Mouse (Mus musculus) cortical plate, adult 2 months (tissue): ENCODE measurements around the gene Ppt1. TPM values are rescaled to one million over a fixed set of nuclear protein-coding genes. Genes with fewer than 3 reads are reported as not detected.
"Not testable (repeated sequence)": the region's sequence is repeated elsewhere in the genome, so short reads cannot be mapped to it uniquely, and the experiment has no call there.

ENCODE experiments used
- H3K27ac ChIP-seq: fragments of 200-500 bp; 2 replicates; pipeline ENCODE4 v1.5.1; 2012; ENCODE audit warnings: low read length, control low read depth, inconsistent platforms; ENCODE audit not compliant: insufficient read depth
- H3K4me1 ChIP-seq: fragments of 200-500 bp; 2 replicates; pipeline ENCODE4 v1.6.1; 2011; ENCODE audit warnings: low read length; ENCODE audit not compliant: control insufficient read depth, insufficient read depth
- H3K4me3 ChIP-seq: fragments of 200-500 bp; 2 replicates; pipeline ENCODE4 v1.5.1; 2011; ENCODE audit warnings: mild to moderate bottlenecking, low read length, control low read depth; ENCODE audit not compliant: insufficient read depth
- CTCF ChIP-seq: fragments of 200-500 bp; IDR thresholded peaks from 2 replicates; pipeline ENCODE4 v1.5.1; 2011; ENCODE audit warnings: mild to moderate bottlenecking, control low read depth, low read length; ENCODE audit not compliant: insufficient read depth; ENCODE audit errors: extremely low read depth
- POLR2A ChIP-seq: fragments of 200-500 bp; IDR thresholded peaks from 2 replicates; pipeline ENCODE4 v1.6.1; 2011; ENCODE audit warnings: mild to moderate bottlenecking, low read length, control low read depth; ENCODE audit not compliant: insufficient read depth; ENCODE audit errors: extremely low read depth
- polyA plus RNA-seq: library from polyadenylated mRNA; depleted of rRNA; stranded (reverse); fragments of >200 nt; gene quantifications from 2 replicates; pipeline ENCODE4 v1.2.3, GENCODE M21; 2012; rRNA removed

Ppt1 gene
- polyA plus RNA-seq = 117 and 120 TPM in 2 replicates

DNA sequence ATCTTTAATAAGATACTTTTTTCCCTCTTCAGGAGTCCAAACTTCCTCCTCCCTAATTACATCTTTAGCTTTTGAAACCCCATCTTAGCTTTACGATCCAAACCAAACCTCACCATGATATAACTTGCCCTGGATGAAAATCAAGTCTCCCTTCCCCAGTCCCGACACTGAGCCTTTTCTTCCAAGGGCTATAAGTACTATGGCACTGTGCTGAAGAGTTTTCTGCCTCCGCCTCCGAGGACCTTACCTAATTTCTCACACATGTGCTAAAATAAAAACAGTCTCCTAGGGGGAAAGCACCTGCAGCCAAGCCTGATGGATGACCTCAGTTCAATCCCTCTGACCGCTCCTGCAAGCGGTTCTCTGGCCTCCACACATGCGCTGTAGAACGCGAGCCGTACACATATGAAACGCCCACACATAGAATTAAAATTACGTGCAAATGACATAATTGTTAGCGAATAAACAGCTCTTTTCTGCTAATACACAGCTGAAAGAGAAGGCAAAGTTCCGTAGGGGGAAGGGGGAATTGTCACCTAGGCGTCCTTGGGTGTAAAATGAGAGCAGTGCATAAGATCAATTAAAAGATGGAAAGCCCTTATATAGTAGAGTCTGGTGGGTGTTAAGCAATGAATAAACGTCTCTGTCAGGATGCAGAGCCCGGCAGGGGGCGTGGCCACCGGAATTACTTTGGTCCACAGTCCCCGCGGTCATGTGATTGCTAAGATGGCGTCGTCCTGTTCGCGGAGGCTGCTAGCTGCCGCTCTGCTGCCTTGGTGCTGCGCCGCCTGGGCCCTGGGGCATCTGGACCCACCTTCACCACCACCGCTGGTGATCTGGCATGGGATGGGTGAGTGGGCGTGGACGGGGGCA lies at the start of gene Ppt1:
TSS of gene Ppt1 (plus strand) at position 713 of the 873 bp plus-strand sequence.
- Histone ChIP-seq H3K27ac (peak within 1 kb of the TSS; percentile 88), H3K4me1 (peaks cover 6% of the 10 kb centered on the region), H3K4me3 (peak within 1 kb of the TSS; percentile 98)
- TF ChIP-seq POLR2A = peak; percentile 78; the same call in 1 of the 2 replicates
- TF ChIP-seq CTCF = no peak

DNA sequence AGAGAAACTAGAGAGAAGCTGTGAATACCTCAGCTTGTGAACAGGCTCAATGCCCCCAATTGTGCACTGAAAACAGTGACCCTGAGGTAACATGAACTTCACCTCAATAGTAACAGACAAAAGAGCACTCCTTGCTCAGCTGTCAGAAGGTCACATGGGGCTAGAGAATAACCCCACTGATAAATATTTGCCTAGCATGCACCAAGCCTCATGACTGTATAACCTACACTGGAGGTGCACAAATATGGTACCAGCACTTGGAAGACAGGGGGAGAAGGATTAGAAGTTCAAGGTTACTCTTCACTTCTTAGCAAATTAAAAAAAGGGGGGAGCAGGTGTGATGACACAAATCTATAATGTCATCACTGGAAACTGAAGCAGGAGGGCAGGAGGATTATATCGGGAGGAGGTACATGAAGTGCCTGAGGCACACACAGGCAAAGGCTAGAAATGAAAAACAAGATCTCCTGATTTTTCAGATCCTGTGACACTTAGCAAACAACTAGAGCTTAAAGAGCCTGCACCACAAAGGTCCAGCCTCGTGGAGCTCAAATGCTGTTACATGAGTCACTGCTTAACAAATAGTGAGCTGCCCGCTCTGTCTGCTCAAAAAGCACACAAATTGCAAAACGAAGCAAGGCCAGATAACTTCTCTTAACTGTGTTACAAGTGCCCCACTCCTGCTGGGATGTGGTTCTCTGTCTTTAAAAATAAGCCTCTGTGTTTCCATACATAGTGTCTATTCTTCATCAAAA lies 46.5 kb upstream of the Ppt1 start:
- no peak for TF ChIP-seq POLR2A
- TF ChIP-seq CTCF = no peak
- H3K4me1 ChIP-seq = no peaks in the 10 kb centered on the region
- no peak overlapping the region for H3K4me3 ChIP-seq
- no peak overlapping the region for H3K27ac ChIP-seq

DNA sequence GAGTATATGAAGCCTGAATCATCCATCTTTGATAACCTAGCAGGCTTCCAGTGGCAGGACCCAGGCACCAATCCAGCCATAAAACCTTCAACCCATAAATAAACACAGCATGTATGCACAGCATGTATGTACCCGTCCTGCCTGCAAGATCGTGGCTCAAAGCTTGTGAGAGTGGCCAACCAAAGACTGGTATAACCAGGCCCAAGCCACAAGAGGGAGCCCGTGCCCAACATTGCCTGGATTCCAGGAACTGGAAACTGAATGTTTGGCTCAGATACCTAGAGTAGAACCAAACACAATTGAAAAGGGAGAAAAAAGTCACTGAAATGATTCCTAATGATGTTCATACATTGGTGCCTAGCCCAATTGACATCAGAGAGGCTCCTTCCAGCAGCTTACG lies 27.9 kb upstream of the Ppt1 start:
- Histone ChIP-seq H3K27ac (no peak overlapping the region), H3K4me3 (no peak overlapping the region), H3K4me1 (no peaks in the 10 kb centered on the region)
- TF ChIP-seq CTCF (peak; percentile 85), POLR2A (no peak)

DNA sequence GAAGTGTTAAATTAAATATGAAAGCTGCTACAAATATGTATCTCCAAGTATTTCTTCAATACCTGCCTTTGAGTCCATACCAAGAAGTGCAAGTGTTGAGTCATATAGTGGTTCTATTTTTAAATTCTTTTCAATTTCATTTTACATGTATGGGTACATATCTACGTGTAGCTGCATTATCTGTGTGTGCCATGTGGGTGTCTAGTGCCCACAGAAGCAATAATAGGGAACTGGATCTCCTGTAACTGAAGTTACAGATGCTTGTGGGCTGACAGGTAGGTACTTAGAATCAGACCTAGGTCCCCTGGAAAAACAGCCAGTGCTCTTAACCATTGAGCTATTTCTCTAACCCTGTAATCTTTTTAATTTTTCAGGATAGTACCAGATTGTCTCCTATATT lies 24.9 kb upstream of the Ppt1 start:
- H3K4me3 ChIP-seq = no peak overlapping the region
- TF ChIP-seq POLR2A = no peak
- no peak for TF ChIP-seq CTCF
- H3K4me1 ChIP-seq = no peaks in the 10 kb centered on the region
- no peak overlapping the region for H3K27ac ChIP-seq

DNA sequence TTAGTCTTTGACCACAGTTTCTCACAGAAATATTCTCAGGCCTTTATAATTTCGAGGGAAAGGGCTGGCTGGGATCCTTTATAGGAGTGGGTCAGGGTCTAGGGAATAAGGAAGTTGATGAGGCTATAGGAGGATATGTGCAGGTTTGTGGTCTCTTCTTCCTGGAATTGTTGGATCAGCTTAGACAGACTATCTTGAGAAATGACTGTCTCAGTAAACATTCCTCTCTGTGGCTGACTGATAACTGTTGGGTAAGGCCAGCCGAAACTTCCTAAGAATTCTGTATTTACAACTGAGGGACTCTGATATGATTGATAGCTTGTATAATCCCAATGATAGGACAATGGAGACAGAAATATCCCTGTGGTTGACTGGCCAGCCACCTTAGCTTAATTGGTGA lies 24.2 kb upstream of the Ppt1 start:
- Histone ChIP-seq H3K4me1 (no peaks in the 10 kb centered on the region), H3K4me3 (no peak overlapping the region), H3K27ac (no peak overlapping the region)
- TF ChIP-seq CTCF (no peak), POLR2A (no peak)

DNA sequence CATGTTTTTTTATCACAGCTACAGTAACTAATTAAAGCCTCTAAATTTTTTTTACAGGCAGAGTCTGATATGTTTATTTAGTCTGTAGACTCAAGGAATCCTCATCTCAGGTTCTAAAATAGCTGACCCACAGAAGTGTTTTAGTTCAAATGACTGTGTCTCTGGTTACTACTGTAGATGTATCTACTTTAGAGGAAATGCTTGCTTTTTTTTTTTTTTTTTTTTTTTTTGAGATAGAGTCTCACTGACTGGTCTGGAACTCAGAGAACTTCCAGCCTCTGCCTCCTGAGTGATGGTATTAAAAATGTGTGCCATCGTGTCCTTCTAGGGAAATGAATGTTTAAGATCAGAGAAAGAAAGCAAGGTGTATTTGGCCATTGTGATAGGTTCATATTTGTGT lies 19.8 kb upstream of the Ppt1 start:
- Histone ChIP-seq H3K4me1 (no peaks in the 10 kb centered on the region), H3K27ac (no peak overlapping the region), H3K4me3 (no peak overlapping the region)
- no peak for TF ChIP-seq CTCF
- no peak for TF ChIP-seq POLR2A

DNA sequence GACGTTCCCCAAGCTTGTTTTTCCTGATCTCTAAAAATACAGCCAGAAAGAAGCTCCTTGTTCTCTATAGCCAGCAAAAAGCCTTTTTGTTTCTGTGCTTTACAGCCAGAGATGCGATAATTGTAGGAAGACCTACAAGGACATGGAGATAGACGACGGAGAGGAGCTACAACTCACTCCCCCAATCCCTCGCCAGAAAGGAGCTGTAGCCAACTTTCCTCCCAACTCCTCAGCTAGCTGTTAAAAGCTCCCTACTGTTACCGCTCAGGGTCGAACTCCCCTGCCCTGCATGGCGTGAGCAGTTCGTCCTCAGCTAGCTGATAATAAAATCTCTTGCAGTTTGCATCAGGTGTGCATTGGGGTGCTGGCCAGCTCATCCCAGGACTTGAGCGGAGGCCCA lies 15.1 kb upstream of the Ppt1 start:
- H3K4me3 ChIP-seq, H3K27ac ChIP-seq, H3K4me1 ChIP-seq: not testable (repeated sequence)

DNA sequence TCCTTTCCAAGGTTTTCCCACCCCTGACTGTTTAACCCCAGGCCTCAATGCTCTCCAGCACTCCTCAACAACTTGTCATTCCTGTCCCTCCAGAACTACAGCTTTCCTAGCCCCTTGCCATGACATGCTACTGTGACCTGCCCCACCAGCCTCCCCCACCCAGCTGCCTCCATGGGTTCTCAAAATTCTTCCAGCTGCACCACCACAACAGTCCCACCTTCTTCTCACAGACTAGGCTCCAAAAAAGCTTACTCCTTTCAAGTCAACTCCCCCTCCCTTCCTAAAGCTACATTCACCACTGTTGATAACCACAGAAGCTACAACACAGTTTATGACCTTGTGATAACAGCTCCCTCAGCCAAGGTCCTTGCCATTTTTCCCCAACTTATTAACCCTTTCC lies 8.4 kb upstream of the Ppt1 start:
- no peak overlapping the region for H3K4me3 ChIP-seq
- no peak overlapping the region for H3K27ac ChIP-seq
- no peak for TF ChIP-seq CTCF
- no peak for TF ChIP-seq POLR2A
- H3K4me1 ChIP-seq = no peaks in the 10 kb centered on the region

DNA sequence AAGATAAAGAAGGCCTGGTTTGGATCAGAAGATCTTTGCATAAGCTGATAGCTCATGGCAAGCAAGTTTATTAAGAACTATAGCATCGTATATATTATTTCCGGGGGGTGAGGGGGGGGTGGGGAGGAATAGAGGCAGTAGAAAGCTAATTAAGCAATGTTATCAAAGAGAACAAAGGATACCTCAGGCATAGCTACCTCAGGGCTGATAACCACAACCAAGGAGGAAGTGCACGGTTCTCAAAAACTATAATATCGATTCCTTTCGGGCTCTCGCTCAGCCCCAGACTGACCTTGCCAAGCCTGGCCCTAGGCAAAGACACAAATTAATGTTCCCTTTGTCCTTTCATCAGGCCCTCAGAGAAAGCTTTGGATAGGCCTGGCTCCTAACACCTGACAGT lies 6.7 kb upstream of the Ppt1 start:
- TF ChIP-seq POLR2A (no peak), CTCF (no peak)
- Histone ChIP-seq H3K4me1 (no peaks in the 10 kb centered on the region), H3K4me3 (no peak overlapping the region), H3K27ac (no peak overlapping the region)

DNA sequence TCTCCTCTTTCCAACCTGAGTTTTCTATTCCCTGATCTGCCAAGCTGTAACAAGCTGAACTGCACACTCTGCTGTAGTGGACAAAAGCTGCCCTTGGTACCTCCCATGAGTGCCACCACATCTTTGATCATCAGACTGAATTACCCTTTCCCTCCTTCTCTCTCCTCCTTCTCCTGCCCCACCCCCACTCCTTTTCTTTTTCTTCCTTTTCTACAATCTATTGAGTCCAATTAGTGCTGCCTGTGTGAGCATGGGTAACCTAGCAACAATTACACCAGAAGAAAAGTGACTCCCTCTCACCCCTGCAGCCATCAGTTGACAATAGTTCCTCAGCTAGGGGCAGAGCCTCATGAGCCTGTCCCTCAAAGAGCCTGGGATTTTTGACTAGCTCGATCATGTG lies 4.2 kb upstream of the Ppt1 start:
- H3K27ac ChIP-seq = no peak overlapping the region
- peaks cover 3% of the 10 kb centered on the region for H3K4me1 ChIP-seq
- no peak overlapping the region for H3K4me3 ChIP-seq
- no peak for TF ChIP-seq CTCF
- no peak for TF ChIP-seq POLR2A
